Mouse (Mus musculus) inflammation-experienced regulatory T-cells, adult 6 months (primary cell): ENCODE results near the gene Mterf1b. TPM values are rescaled to one million over a fixed set of nuclear protein-coding genes. Genes with fewer than 3 reads are reported as not detected.
"Not testable (repeated sequence)": the region's sequence is repeated elsewhere in the genome, so short reads cannot be mapped to it uniquely, and the experiment has no call there.

Experiments
- ATAC-seq: one replicate; pipeline ENCODE4 v1.8.0; 2017
- polyA plus RNA-seq, 3 experiments: library from polyadenylated mRNA; unstranded; fragments of 100-300 nt; shearing (Covaris generic); gene quantifications; one replicate each; pipeline ENCODE4 v1.2.1; 2017

Gene Mterf1b
- 10 to 100 TPM; 10.9 to 16.7 (median 12.4) TPM for polyA plus RNA-seq

- ATAC-seq: peak; percentile 99
Observed at GRCm38 (mm10) chr5:4191671-4192480, at the start of gene Mterf1b. Gene Mterf1b, plus strand, starts transcription at chr5:4192367.

GRCm38 (mm10) chr5:4159418-4160071 is 32.6 kb upstream of the Mterf1b start:
- not testable (repeated sequence) for ATAC-seq

DNA sequence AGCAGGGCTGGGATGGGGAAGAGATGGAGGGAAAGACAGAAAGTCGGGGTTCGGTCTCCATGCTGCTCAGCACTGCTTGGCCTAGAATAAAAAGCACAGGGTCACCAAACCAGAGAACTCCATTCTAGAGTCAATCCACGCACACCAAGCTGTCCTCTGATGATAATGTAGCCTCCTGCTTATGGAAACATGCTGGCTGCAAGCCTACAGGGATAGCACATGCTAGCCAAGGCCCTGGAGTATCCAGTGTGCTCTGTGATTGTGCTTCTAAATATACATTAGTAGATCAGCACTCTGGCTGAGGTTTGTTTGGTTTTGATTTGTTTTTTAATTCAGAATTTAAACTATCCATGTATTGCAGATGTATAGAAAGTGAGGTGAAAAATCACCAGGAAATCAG is 30.6 kb upstream of the Mterf1b start:
- no peak for ATAC-seq

DNA sequence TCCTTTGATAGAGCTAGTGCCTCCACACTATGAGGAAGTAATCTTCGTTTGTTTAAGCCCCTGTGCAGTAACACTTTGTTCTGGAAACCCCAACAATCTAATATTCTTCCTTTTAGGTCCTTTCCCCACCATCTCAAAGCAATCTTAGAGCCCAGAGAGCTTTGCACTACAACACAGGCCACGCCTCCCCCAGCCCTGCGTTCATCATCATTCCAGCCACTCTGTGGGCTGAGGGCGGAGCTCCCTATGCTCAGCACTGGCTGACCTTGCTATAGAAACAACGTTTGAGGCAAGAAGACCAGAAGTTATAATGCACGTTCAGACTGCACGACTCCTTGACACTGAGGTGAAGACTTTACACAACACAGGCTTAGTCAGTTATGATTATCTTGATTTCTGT is 29.7 kb upstream of the Mterf1b start:
- ATAC-seq: no peak

DNA sequence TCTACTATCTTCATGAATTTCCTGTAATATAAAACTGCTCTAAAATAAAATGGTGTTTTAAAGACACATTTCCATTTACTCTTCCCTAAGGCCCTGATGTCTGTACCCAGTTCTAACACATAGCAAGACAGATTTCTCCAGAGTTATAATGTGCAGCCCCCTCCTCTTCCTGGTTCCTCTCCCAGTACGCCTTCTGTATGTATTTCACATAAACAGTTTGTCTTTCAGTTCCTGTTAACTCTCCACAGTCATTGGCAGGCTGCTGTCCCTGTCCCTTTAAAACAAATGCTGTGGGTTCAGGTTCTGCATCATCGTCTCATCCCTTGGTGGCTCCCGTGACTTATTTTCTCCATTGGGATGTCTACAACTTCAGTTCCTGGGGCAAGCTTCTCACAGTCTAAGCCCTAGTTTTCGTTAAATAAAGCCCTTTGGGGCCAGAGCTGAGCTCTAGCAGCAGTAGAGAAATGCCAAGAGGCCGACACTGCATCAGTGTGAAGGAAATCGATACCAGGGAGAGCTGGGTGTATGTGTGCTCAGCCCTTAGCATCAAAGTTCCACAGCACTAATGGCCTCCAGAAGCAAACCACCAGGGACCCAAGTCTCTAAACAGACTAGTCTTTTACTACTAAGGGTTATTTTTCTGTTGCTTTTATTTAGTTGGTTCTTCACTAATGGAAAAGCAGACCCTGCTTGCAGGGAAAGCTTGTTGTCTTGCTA is 24.2 kb upstream of the Mterf1b start:
- ATAC-seq: not testable (repeated sequence)

DNA sequence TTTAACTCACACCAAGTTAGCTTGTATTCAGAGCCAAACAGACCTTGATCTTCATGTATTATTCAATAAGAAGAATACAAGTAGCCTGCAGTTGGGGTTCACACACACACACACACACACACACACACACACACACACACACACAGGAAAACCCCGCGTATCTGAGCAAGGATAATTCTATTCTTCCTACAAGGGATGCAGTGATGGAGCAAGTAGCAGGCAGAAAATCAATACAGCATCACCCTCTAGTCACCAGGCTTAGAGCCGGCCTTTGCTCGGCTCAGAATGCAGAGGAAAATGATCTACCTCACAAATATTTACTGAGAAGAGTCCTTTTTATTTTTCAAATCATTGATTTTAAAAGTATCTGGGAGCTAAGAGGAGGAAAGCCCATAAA is 23.6 kb upstream of the Mterf1b start:
- not testable (repeated sequence) for ATAC-seq

DNA sequence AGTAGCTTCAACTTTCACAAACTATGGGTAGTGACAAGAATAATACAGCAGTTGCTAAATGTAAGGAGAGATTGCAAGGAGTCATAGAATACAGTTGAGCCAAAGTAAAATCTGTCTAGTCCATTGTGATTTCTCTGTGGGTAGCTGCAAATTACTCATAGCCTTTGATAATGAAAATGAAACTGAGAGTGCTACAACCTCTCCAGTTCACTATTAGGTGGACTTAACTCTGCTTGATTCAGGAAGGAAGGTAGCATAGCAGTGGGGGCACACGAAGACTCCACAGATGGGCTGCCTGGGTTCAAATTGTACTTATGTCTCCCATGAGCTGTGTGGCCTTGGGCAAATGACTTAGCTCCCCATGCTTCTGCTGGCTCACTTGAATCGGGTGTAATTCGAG is 15.7 kb upstream of the Mterf1b start:
- peak; percentile 60 for ATAC-seq

DNA sequence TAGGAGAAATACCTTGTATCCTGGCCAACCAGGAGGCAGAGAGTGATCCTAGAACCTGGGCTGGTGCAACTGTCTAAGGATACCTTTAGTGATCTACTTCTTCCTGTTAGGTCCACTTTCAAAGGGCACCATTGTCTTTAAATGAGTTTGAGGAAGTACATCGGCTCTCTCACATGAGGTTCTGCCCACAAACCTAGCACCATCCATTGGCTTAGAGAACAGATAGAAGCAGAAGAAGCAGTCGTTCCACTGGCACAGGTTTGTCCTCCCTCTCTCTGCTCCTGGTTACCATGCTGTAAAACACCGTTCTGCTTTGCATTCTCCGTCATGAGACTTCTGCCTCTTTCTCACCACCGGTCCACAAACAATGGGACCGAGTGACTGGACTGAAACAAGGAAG is 12.8 kb upstream of the Mterf1b start:
- ATAC-seq: no peak

DNA sequence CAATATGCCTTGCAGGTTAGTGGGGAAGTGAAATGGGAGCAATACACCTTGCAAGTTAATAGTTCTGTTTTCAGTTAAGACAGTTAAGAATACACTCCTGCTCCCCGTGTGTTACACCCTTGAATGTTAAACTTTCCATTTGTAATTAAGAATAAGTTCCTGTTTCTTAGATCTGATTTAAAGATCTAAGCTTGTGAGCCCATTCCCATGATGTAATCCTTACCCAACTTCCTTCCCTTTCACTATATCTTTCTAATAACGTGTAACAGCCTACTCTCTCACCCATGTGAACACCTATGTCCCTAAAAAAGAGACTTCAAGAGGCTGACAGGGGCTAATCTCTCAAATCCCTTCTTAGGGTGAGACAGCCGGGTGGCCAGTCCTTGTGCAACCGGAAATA is 5.4 kb upstream of the Mterf1b start:
- ATAC-seq: no peak

- ATAC-seq: peak; percentile 6
Observed at GRCm38 (mm10) chr5:4192481-4193246, 497 bp downstream of the Mterf1b start.

GRCm38 (mm10) chr5:4193247-4193628 is 1.1 kb downstream of the Mterf1b start:
- no peak for ATAC-seq

DNA sequence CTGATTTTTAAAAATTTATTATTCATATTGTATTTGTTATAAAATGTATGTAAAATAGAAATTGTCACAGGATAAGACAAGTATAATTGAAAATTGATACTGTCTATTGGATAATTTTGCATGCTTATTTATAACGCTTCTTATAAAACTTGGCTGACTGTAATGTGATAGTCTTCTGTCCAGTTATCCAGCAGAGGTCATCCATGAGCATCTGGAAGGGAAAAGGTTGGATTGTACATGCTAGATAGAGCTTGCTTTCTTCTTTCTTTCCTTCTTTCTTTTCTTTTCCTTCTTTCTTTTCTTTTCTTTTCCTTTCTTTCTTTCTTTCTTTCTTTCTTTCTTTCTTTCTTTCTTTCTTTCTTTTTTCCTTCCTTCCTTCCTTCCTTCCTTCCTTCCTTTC is 2.0 kb downstream of the Mterf1b start:
- ATAC-seq: no peak

GRCm38 (mm10) chr5:4195086-4195485 is 2.9 kb downstream of the Mterf1b start:
- ATAC-seq: no peak

DNA sequence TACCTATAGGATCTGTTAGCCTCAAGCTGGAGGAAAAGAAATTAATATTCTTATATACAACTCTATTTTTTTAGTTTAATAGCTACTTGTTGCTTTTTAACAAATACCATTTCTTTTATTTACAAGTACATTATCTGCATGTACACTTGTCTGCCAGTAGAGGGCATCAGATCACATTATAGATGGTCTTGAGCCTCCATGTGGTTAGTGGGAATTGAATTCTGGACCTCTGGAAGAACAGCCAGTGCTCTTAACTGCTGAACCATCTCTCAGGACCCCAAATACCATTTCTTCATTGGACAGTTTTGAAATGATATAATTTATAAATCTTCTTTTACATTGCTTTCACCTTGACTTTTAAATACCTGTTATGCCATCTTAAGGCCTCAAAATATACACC is 9.2 kb downstream of the Mterf1b start:
- ATAC-seq: peak; percentile 43

DNA sequence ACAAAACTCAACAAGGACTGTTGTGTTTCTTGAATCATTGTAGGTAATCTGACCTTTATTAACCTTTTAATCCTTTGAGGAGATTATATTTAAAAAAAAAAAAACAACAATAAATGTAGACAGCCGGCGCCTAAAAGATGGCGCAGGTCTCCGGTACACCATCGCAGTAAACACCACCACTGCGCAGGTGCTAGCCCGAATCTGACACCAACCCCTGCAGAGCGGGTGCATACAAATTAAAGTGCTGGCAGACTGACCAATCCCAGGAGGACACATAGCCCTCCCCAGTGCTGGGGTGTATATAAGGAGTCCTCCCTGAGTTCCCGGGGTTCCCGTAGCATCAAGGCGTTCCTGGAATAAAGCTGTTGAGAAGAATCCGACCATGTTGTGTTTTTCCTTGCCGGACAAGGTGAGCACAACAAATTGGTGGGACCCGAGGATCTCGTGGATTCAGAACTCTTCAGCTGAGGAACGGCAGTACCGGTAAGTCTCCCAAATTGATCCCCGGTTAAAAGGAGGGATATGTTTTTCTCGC is 10.2 kb downstream of the Mterf1b start:
- not testable (repeated sequence) for ATAC-seq

DNA sequence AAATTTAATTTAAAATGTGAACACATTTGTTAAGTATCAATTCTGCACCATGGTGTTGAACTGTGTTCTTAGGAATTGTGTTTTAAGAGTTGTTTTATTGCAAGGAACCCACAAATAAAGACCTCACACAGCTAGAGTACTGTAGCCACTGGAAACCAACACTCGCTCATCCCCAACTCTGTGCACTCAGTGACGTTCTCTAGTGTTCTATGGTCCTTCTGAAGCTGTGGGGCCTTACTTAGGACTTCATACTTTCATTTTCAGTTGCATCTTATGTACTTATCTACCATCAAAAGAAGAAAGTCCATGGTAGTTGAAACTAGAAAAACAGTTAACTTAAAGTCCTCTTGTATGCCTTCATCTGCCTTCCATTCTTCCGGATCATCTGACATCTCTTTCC is 17.9 kb downstream of the Mterf1b start:
- ATAC-seq: peak; percentile 60

GRCm38 (mm10) chr5:4221309-4221708 is 29.1 kb downstream of the Mterf1b start:
- ATAC-seq: no peak

GRCm38 (mm10) chr5:4221981-4222623 is 29.9 kb downstream of the Mterf1b start:
- ATAC-seq: no peak

GRCm38 (mm10) chr5:4232163-4232562 is 40.0 kb downstream of the Mterf1b start:
- ATAC-seq: no peak

GRCm38 (mm10) chr5:4234505-4234904 is 42.3 kb downstream of the Mterf1b start:
- ATAC-seq: no peak

DNA sequence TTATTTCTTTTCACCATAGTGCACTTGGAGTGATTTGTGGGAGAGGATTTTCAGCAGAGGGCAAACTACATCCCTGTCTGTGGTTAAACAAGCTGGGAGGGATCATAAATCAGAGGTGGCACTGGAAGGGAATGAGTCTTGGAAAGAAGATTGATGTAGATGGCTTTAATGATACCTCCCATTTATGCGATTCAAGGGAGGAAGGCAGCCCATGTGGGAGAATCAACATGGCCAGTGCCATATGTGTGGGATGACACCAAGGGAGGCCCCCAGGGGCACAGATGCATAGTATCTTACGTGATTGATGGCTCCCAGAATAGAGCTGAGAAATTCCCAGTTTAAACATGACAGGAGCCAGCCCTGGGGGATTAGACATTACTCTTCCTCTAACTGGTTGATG is 48.0 kb downstream of the Mterf1b start:
- ATAC-seq: no peak

GRCm38 (mm10) chr5:4245004-4245403 is 52.8 kb downstream of the Mterf1b start:
- ATAC-seq: no peak
